Mouse (Mus musculus) hindbrain, embryonic 11.5 days (tissue): ENCODE results near the gene Nr1i2. TPM values are rescaled to one million over a fixed set of nuclear protein-coding genes. Genes with fewer than 3 reads are reported as not detected.

Experiments used
- ATAC-seq: fragments of 200-750 bp; cut with Nextera tagmentation; 2 replicates; pipeline ENCODE4 v1.8.0; 2017; ENCODE audit warnings: mild to moderate bottlenecking, moderate TSS enrichment, moderate library complexity; ENCODE audit not compliant: low FRiP score
- DNase-seq: peaks from one replicate; pipeline ENCODE4 v3.0.0-alpha.2; 2015; ENCODE audit warnings: low spot score
- H3K27ac ChIP-seq: fragments of 300-500 bp; sonication (generic); 2 replicates; pipeline ENCODE4 v1.5.1; 2014; ENCODE audit warnings: mild to moderate bottlenecking, low read depth, low read length
- H3K27me3 ChIP-seq: fragments of 300-500 bp; sonication (generic); 2 replicates; pipeline ENCODE4 v1.6.1; 2014; ENCODE audit warnings: mild to moderate bottlenecking, low read length, moderate library complexity, mixed read lengths; ENCODE audit not compliant: control insufficient read depth, insufficient read depth
- H3K36me3 ChIP-seq: fragments of 300-500 bp; sonication (generic); 2 replicates; pipeline ENCODE4 v1.6.1; 2014; ENCODE audit warnings: mild to moderate bottlenecking, low read length, moderate library complexity, mixed read lengths; ENCODE audit not compliant: control insufficient read depth, insufficient read depth
- H3K4me1 ChIP-seq: fragments of 300-500 bp; sonication (generic); replicated peaks from 2 replicates; pipeline ENCODE4 v1.6.1; 2014; ENCODE audit warnings: low read length, mixed read lengths; ENCODE audit not compliant: control insufficient read depth, insufficient read depth
- H3K4me2 ChIP-seq: fragments of 300-500 bp; sonication (generic); replicated peaks from 2 replicates; pipeline ENCODE4 v1.6.1; 2014; ENCODE audit warnings: mild to moderate bottlenecking, low read depth, low read length
- H3K4me3 ChIP-seq: fragments of 300-500 bp; sonication (generic); 2 replicates; pipeline ENCODE4 v1.5.1; 2014; ENCODE audit warnings: low read depth, low read length
- H3K9ac ChIP-seq: fragments of 300-500 bp; sonication (generic); 2 replicates; pipeline ENCODE4 v1.6.1; 2014; ENCODE audit warnings: low read depth, low read length
- H3K9me3 ChIP-seq: fragments of 300-500 bp; sonication (generic); 2 replicates; pipeline ENCODE4 v1.6.1; 2016; ENCODE audit warnings: low read length; ENCODE audit not compliant: control insufficient read depth
- WGBS: fragments of 180-500 bp; shearing (Covaris S2); extraction: QIAGEN DNeasy Blood & Tissue Kit; methylation state at CpG from one replicate; pipeline ENCODE4 v1.1.7; 2014; 5-methylcytosine and 5-hydroxymethylcytosine counted together
- polyA plus RNA-seq: library from polyadenylated mRNA; unstranded; fragments of >200 nt; fragmentation: Nextera tagmentation; extraction: Ambion mirVana; gene quantifications from 2 replicates; pipeline ENCODE4 v1.2.1, GENCODE M21; 2014

Nr1i2 gene
- polyA plus RNA-seq, 1 experiment from 2014 or later = not detected

GRCm38 (mm10) chr16:38298410-38298809 is 3.8 kb upstream of the Nr1i2 start:
- Histone ChIP-seq H3K4me1 (no peaks in the 10 kb centered on the region), H3K4me3 (no peak overlapping the region), H3K27me3 (no peaks in the 10 kb centered on the region), H3K36me3 (no peaks in the 10 kb centered on the region), H3K27ac (no peak overlapping the region), H3K9me3 (no peaks in the 10 kb centered on the region), H3K4me2 (no peak overlapping the region), H3K9ac (no peak overlapping the region)
- no peak for DNase-seq
- 90% methylated on average over 6 of the region's 6 CpGs for WGBS
- no peak for ATAC-seq

- Histone ChIP-seq H3K9ac (no peak overlapping the region), H3K9me3 (no peaks in the 10 kb centered on the region), H3K4me3 (no peak overlapping the region), H3K36me3 (no peaks in the 10 kb centered on the region), H3K27me3 (no peaks in the 10 kb centered on the region), H3K4me1 (no peaks in the 10 kb centered on the region), H3K27ac (no peak overlapping the region), H3K4me2 (no peak overlapping the region)
- ATAC-seq (no peak), DNase-seq (no peak)
- 61% methylated on average over 5 of the region's 5 CpGs for WGBS
These were observed 816 bp upstream of the Nr1i2 start for GRCm38 (mm10) chr16:38295349-38295930.

DNA sequence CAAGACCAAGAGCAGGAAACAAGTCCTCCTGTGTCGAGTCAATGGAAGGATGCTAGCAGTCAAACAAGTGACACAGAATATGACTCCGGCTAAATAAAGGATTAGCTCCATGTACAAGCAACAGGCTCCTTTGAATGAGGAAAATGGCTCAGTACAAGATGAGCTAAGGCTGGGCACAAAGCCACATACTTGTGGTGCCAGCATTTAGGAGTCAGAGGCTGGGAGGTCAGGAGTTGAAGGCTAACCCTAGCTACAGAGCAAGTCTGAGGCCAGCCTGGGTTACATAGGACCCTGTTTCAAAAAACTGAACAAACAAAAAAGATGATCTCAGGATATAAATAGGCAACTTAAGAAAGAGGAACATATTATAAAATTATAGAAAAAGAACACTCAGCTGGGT is 4.5 kb downstream of the Nr1i2 start:
- Histone ChIP-seq H3K9me3 (no peaks in the 10 kb centered on the region), H3K27me3 (no peaks in the 10 kb centered on the region), H3K27ac (no peak overlapping the region), H3K4me2 (no peak overlapping the region), H3K4me1 (no peaks in the 10 kb centered on the region), H3K9ac (no peak overlapping the region), H3K36me3 (no peaks in the 10 kb centered on the region), H3K4me3 (no peak overlapping the region)
- no peak for ATAC-seq
- no peak for DNase-seq
- 80% methylated on average over 2 of the region's 2 CpGs for WGBS

- H3K27ac ChIP-seq = no peak overlapping the region
- no peaks in the 10 kb centered on the region for H3K36me3 ChIP-seq
- 32% methylated on average over 6 of the region's 6 CpGs for WGBS
- ATAC-seq = no peak
- no peak overlapping the region for H3K9ac ChIP-seq
- no peaks in the 10 kb centered on the region for H3K27me3 ChIP-seq
- no peak overlapping the region for H3K4me3 ChIP-seq
- H3K4me2 ChIP-seq = no peak overlapping the region
- no peaks in the 10 kb centered on the region for H3K4me1 ChIP-seq
- DNase-seq = no peak
- H3K9me3 ChIP-seq = no peaks in the 10 kb centered on the region
These were observed 5.8 kb downstream of the Nr1i2 start for GRCm38 (mm10) chr16:38288851-38289250.

DNA sequence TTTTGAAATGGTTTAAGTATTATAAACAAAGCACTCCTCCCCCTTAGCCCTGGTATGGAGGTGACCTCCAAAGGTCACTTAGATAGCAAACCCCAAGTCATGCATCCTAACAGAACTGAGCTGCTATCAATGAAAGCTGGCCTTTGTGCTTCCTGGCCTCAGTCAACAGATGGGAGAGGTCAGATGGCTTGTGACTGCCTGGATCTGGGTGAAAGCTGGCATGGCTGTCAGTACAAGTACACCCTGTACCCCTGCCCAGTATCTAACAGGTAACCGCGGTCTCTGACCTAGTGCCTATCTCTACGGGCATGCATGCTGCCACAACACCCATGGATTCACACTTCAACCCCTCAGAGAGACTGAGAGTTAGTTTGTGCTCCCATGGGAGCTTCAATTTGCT is 6.9 kb downstream of the Nr1i2 start:
- Histone ChIP-seq H3K4me2 (no peak overlapping the region), H3K27ac (no peak overlapping the region), H3K9ac (no peak overlapping the region), H3K4me3 (no peak overlapping the region), H3K4me1 (peaks cover 3% of the 10 kb centered on the region; the same call in 1 of the 2 replicates), H3K36me3 (no peaks in the 10 kb centered on the region), H3K9me3 (no peaks in the 10 kb centered on the region), H3K27me3 (no peaks in the 10 kb centered on the region)
- ATAC-seq (no peak), DNase-seq (no peak)
- WGBS = 88% methylated on average over 3 of the region's 3 CpGs

DNA sequence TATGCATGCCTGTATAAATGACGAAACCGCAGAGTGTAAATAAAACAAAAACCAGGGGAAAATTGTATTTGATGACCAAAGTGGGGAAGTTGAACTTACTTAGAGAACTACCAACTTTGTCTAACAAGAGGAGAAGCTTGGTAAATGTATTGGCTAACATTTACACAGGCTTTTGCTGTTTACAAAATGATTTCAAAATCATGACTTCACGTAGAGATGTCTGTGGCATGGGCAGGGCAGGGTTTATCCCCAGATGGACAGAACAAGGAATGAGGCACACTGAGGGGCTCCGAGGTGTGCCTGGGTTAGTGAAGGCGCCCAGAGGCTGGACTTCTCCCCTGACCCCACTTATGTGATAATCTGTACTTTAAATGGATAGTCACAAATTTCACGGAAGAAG is 7.3 kb downstream of the Nr1i2 start:
- H3K27me3 ChIP-seq = no peaks in the 10 kb centered on the region
- H3K9me3 ChIP-seq = no peaks in the 10 kb centered on the region
- no peak overlapping the region for H3K9ac ChIP-seq
- peaks cover 3% of the 10 kb centered on the region; the same call in 1 of the 2 replicates for H3K4me1 ChIP-seq
- no peak overlapping the region for H3K4me2 ChIP-seq
- H3K4me3 ChIP-seq = no peak overlapping the region
- WGBS = 86% methylated on average over 6 of the region's 6 CpGs
- DNase-seq (no peak), ATAC-seq (no peak)
- H3K36me3 ChIP-seq = no peaks in the 10 kb centered on the region
- H3K27ac ChIP-seq = no peak overlapping the region

DNA sequence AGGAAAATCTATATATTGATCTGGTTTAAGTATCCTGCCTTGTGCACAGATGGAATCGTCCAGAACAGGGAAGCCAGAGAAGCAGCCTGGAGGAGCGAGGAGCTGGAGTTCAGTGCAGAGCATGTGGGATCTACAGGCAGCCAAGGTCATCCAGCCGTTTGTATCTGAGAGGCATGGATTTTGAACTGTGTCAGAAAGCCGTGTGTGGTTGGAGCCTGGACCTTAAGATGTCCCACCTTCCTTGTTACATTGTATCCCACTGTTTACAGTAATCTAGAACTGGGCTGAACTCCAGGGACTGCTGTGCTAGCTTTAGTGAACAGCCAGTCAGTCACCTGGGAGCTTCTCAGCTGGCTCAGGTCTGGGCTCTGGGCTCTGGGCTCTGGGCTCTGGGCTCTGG is 8.1 kb downstream of the Nr1i2 start:
- H3K4me3 ChIP-seq = no peak overlapping the region
- WGBS = 80% methylated on average over 4 of the region's 4 CpGs
- H3K9ac ChIP-seq = no peak overlapping the region
- no peak overlapping the region for H3K27ac ChIP-seq
- no peak for ATAC-seq
- no peak overlapping the region for H3K4me2 ChIP-seq
- peaks cover 3% of the 10 kb centered on the region; the same call in 1 of the 2 replicates for H3K4me1 ChIP-seq
- no peaks in the 10 kb centered on the region for H3K27me3 ChIP-seq
- no peak for DNase-seq
- H3K9me3 ChIP-seq = no peaks in the 10 kb centered on the region
- H3K36me3 ChIP-seq = no peaks in the 10 kb centered on the region

GRCm38 (mm10) chr16:38285801-38286200 is 8.8 kb downstream of the Nr1i2 start:
- H3K27ac ChIP-seq = no peak overlapping the region
- ATAC-seq (no peak), DNase-seq (no peak)
- no peak overlapping the region for H3K4me3 ChIP-seq
- no peak overlapping the region for H3K9ac ChIP-seq
- H3K9me3 ChIP-seq = no peaks in the 10 kb centered on the region
- peaks cover 3% of the 10 kb centered on the region; the same call in 1 of the 2 replicates for H3K4me1 ChIP-seq
- 78% methylated on average over 7 of the region's 7 CpGs for WGBS
- no peak overlapping the region for H3K4me2 ChIP-seq
- no peaks in the 10 kb centered on the region for H3K36me3 ChIP-seq
- H3K27me3 ChIP-seq = no peaks in the 10 kb centered on the region

- Histone ChIP-seq H3K36me3 (no peaks in the 10 kb centered on the region), H3K4me3 (no peak overlapping the region), H3K4me1 (peaks cover 3% of the 10 kb centered on the region; the same call in 1 of the 2 replicates), H3K9me3 (no peaks in the 10 kb centered on the region), H3K4me2 (no peak overlapping the region), H3K27ac (0 out of 2 replicates have a peak overlapping the region, but pooled peaks have one; percentile 27), H3K9ac (no peak overlapping the region), H3K27me3 (no peaks in the 10 kb centered on the region)
- ATAC-seq (peak; percentile 80), DNase-seq (peak; percentile 34)
- WGBS = 22% methylated on average over 3 of the region's 3 CpGs
These were observed 11.3 kb downstream of the Nr1i2 start for GRCm38 (mm10) chr16:38283300-38283699.
